Mouse (Mus musculus): ENCODE results near the gene Rsu1.
"Not testable (repeated sequence)": the region's sequence is repeated elsewhere in the genome, so short reads cannot be mapped to it uniquely, and the experiment has no call there.

The Rsu1 gene

DNA sequence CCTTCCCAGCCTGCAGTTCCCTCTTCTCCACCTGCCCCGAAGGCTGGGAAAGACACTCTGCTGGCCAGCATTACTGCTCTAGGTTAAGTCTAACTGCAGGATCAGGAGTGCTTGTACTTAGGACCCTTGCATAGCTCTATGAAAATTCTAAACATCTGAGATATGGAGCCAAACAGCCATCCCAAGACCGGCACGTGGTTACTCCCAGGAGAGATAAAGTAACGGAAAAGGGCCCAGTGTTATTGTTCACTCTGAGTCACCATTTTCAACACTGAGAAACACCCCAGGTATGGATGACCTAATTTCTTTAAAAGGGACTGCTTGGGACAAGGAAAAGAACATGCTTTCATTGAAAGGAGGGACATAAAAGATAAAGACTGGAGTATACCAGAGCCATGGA lies 45.2 kb downstream of the Rsu1 start:
- no peak for DNase-seq (ENCODE audit: low spot score in 2 of 2)

DNA sequence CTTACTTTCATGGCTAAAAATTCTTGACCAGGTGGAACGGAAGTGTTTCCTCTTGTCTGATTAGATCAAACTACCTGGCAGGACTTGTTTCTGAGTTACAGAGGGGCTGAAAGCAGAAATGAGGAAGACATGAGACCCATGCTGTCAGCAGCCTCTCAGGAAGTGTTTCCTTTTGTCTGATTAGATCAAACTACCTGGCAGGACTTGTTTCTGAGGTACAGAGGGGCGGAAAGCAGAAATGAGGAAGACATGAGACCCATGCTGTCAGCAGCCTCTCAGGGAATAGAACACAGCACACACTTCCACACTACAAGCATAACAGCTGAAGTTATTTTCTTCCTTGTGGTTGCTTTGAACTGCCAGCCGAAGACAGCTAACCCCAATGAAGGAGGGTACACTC lies 46.7 kb downstream of the Rsu1 start:
- DNase-seq (ENCODE audit: low spot score in 2 of 2), result no peak

DNA sequence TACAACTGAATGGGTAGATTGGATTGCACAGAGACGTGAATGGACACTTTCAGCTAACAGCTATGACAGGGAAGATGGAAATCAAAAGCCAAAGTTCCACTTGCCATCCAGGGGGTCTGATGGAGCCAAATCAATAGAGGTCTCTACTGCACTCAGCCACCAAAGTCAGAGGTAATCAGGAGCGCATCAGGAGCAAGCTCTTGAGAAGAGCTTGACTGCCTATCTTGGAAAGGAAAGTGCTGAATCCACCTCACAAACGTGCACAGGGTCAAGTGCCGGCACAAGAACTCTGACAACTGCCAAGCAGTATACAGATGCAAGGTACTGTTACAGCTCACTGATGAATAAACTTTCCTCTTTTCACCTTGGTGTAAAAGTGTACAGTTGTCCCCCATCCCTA lies 47.8 kb downstream of the Rsu1 start:
- DNase-seq (ENCODE audit: low spot score in 2 of 2), result no peak

DNA sequence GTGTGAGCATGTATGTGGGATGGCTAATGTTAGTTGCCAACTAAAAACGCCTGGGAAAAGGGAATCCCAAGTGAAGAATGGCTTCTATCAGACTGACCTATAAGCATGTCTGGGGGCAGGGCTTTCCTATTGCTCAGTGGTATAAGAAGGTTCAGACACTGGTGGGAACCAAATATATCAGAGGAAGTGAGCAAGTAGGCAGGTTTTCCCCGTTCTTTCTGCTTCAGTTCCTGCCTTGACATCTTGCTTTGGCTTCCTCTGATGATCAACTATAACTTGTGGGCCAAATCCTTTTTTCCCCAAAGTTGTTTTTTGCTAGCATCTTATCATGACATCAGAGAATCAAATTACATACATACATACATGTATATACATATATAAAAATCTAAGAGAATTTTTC lies 51.1 kb downstream of the Rsu1 start:
- DNase-seq (ENCODE audit: low spot score in 2 of 2), result no peak

DNA sequence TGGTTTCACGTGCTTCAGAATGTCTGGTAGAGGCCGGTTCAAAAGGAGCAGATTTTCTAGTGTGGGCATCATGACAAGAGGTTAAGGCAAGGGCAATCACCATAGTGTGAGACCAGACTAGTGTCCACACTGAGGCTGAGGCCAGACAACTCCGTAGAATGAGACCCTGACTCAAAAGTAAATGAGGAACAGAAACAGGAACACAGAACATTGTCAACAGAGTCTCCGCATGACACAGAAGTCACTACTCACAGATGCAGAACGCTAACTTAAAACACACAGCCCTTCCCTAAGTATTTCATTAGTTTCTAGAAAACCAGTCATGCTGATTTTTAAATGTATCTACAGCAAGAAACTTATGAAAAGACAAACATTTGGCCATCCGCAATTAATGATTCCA lies 53.1 kb downstream of the Rsu1 start:
- DNase-seq (ENCODE audit: low spot score in 2 of 2), result no peak

DNA sequence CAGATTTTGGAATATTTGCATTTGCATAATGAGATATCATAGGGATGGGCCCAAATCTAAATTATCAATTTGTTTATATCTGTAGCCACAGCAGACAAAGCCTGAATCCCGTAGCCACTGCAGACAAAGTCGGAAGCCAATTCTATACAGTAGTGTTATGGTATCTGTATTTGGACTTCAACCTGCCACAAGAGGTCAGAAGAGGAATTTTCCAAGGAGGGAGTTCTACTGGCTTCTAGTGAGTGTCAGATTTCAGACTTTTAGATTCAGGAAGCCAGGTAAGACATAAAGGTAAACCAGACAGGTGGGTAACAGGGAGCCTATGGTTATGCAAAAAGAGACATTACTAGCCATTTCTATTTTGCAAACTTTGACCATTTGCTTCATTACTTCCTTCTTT lies 64.4 kb downstream of the Rsu1 start:
- DNase-seq (ENCODE audit: low spot score in 2 of 2), result no peak

DNA sequence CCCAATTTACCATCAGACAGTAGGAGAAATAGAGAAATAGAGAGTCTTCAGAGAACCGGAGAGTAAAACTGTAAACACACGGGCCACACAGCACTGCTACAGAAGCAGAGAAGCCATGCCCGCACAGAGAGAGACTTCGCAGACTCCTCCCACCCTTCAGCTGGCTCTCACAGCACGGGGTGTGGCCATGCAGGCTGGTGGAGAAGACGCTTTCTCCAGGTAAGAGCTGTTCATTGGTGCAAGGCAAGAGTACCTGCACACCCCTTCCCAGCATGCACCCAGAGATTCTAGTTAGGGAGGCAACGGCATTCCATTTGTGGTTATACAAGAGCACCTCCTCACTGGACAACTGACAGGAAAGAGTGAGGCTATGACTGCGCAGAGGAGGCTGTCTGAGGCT lies 64.8 kb downstream of the Rsu1 start:
- no peak for DNase-seq (ENCODE audit: low spot score in 2 of 2)

DNA sequence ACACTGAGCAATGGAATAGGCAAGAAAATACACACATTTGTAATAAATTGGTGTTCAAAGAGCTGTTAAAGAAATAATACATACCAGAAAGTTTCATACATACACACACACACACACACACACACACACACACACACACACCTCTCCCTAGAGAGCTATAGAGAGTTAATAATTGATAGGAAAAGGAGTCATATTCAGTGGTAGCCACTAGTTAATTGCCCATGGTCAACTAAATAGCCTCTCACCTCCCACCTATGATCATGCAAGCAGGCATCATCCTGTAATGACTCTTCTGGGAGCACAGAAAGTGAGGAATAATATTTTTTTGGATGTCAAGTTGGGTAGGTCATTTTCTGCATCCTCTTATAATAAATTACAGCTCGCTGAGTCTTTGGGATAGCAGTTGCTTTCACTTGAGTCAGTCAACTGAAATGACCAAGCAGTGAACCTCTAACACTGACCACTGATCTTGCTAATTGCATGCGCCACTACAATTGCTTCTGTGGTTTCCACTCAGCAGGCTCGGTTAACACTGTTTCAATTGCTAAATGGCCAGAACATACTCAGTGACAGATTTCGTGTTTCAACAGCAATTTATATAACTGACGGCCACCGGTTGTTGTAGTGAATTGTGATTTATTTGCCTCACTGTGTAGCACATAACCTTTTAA lies 68.3 kb downstream of the Rsu1 start:
- DNase-seq (ENCODE audit: low spot score in 2 of 2), result no peak

DNA sequence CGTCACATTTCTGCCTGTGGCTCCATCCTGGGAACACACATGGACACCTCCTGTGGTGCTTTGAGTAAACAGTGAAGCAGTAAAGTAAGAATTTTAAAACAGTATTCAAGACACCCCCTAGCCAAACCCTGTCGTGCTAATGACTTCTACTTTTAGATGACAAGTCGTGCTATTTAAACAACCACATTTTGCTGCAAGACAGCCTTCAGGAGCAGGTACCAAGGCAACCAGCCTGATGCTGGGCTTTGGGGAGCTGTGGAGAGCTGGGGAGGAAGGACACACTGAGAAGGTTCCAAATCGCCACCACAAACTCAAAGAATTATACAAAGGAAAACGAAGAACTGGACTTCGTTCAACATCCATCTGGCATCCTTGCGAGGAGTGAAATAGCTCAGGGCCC lies 71.5 kb downstream of the Rsu1 start:
- peak; percentile 35 to 44 for DNase-seq (ENCODE audit: low spot score in 2 of 2)

DNA sequence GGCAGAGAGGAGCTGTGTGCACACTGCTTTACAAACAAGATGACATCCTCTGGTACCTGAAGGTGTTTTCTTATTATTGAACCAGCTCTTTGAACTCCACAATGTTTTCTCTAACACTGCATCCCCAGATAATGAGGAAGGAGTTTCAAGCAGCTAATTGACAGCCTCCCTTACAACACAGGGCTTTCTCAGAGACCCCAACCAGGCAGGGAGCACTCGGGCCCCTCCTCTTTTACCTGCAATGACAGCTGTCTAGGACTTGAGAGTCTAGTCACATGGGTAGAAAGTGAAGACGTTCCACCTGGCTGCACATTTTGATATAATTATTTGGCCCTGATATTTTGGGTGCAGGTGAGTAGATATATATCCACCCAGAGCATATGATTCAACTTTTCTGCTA lies 72.2 kb downstream of the Rsu1 start:
- DNase-seq (ENCODE audit: low spot score in 2 of 2), result no peak

DNA sequence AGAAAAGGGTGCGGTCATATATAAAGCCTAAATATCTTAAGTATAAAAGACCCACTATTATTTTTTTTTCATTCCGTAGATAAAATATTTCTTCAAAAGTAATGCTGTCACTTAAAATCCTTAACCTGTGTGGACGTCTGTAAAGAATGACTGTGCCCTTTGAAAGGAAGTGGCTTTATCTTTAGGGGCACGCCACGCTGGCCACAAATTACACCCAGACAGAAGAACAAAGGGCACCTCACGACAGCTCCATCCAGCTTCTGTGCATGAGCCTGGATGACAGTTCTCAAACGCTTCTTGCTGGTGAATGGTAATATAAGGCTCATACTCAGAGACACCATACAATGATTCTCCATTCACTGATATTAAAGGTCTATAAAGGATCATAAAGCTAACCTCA lies 75.7 kb downstream of the Rsu1 start:
- no peak for DNase-seq (ENCODE audit: low spot score in 2 of 2)

DNA sequence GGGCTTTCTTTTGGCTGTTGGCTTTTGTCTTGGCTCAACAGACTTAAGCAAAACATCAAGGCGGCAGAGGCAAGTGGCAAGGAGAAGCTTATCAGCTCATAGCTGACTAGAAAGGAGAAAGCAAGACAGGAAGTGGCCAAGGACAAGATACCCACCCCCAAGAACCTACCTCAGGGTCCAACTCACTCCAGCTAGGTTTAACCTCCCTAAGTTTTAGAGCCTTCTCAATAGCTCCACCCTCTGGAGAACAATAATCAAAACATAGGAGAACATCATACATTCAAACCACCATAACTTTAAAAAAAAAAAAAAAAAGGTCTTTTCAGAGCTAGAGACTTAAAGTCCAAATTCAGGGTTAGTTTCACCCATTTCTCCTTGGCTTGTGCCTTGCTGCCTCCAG lies 79.1 kb downstream of the Rsu1 start:
- DNase-seq (ENCODE audit: low spot score in 2 of 2), result no peak

DNA sequence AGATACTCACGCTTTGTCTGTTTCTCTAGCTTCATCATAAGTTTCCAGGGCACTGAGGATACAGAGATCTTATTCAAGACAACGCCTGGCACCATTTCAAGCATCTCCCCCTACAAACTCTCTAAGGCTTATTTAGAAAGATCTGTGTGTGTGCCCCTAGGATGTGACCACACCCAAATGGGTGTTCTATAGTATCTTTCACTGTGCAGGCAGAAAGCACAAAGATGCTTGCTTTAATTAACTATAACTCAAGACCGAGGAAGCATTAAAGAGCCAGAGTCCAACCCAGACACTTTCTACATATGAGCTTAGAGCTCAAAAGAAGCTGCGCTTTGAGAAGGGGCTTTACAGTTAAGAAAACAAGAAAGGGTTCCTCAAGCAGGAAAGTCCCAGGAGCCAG lies 80.4 kb downstream of the Rsu1 start:
- DNase-seq (ENCODE audit: low spot score in 2 of 2), result no peak

DNA sequence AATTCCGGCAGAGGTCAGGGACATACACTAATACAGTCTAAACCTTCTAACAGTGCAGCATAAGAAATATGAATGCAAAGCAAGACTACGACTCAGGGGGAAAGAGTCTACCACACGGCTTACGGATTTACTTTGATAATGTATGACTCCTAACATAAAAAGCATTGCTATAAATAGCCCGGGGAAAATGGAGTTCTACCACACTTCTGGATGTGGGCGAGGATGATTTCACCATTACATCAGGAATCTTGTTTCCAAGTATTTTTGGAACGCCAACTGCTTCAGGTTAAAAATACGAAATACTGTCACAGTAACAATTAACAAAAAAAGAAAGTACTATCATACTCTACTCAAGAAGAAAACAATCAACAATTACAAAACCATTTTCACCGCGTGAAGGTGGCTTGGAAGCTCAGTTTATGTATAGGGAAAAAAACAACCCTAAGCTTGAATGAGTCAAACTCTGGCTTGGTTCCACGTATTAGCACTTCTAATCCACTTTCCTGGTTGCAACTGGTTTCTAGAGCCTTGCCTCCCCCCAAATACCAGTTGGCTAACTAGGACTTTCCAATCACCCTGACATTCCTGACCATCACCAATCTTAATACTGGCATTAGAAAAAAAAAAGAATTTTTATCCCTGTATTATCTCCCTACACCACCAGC lies 82.3 kb downstream of the Rsu1 start:
- peak; percentile 60 to 61 for DNase-seq (ENCODE audit: low spot score in 2 of 2)

DNA sequence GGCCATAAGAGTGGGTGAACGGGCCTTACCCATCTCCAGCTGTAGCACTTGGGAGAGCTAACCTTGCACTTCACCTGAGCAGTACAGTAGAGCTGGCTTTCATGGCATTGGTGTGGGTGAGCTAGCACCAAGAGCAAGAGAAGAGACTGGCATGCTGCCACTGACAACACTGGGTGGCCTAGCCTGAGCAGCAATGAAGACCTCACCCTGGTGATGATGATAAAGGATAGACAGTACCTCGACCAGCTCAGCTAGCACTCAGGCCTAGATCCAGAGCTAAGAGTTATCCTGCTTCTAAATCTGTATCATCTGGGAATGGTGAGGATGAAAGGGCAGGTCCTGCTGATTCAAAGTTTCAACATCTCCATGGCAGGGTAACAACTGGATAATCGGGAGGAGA lies 88.1 kb downstream of the Rsu1 start:
- DNase-seq (ENCODE audit: low spot score in 2 of 2), result no peak

DNA sequence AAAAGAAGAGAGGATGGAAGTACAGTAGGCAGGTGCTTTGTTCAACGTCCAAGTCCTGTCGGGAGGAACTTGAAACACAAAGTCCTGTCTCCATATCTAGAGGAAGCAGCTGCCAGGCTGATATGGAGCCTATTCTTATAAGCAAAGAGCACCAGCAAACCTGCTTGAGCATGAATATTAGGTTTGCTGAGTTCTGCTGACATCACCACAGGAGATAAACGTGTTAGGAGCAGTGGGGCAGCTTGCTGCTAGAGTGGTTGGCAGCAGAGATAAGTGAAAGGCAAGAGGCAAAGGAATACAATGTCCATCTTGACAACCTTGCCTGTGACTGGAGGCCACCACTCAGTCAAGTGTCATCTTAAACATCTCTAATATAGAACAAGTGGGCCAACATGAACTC lies 89.3 kb downstream of the Rsu1 start:
- DNase-seq (ENCODE audit: low spot score in 2 of 2), result not testable (repeated sequence)

DNA sequence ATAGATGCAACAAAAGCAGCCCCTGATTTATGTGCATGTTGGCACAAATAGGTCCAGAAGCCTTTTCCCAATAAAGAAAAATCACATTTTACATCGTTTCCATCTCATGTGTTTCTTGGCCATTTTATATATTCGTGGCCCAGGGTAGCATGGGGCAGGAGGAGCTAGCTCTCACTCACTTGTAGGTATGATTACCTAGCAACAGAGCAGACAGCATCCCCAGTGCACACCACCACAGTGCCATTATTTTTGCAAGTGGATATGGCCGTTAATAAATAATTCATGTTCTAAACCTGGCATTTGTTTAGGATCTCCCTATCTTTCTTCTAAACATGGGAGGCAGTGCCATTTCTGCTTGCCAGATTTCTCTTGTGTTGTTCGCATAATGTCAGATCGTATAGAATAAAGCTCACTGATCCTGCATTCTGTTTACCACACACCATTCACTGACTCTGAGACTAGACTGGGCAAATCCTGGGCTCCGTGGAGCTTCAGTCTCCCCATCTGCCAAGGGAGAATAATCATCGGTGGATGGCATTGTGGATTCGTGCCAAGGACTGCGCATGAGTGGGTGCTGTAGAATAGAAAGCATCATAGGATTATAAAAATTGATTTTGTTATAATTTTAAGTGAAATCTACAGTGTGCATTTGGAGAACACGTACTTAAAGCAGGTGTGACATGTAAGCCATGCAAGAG lies 93.4 kb downstream of the Rsu1 start:
- peak in 1 of 2 experiments; percentile 61 for DNase-seq (ENCODE audit: low spot score in 2 of 2)

DNA sequence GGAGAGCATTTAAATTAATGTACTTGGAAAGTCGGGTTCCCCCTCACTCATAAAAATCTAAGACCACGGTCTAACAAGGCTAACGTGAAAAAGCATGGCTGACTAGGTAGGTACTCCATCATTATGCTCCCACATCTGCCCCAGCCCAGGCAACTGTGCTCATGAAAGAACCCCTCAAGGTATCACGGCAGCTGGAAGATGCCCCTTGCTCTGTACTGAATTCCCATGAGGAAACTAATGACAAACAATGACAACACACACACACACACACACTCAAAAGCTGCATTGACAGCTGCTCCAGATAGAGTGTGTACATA lies 95.0 kb downstream of the Rsu1 start:
- DNase-seq (ENCODE audit: low spot score in 2 of 2), result no peak

DNA sequence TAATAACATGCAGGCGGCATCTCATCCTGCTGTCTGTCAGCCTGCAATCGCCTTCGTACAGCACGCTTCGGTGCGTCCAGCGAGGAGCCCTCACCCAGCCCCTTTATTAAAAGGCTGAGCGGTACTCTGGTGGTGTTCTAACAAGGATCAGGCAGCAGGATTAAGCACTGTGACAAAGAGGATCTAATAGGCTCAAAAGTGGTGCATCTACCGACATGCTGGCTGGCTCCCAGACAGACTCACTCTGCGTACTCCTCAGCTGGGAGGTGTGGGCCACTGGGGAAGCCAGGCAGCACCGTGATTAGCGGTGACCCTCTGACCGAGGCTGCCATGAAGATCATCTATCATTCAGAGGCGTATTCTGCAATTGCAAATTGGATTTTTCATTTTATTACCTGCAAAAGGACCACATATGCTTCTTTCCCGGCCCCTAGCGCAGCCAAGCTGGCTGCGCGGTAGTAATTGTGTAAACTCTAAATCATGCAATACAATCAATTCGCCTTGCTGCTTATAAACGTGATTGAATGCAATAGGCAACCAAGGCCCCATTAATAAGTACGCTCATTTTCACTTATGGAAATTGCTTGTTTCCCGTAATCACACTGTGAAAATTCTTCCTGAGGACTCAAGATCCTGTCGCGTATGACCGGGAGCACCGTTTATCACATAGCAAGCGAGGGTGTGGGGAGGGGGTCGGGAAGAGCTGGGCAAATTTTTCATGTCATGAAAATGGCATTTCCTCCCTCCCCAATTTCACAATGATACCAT lies 95.5 kb downstream of the Rsu1 start:
- DNase-seq (ENCODE audit: low spot score in 2 of 2), result no peak

DNA sequence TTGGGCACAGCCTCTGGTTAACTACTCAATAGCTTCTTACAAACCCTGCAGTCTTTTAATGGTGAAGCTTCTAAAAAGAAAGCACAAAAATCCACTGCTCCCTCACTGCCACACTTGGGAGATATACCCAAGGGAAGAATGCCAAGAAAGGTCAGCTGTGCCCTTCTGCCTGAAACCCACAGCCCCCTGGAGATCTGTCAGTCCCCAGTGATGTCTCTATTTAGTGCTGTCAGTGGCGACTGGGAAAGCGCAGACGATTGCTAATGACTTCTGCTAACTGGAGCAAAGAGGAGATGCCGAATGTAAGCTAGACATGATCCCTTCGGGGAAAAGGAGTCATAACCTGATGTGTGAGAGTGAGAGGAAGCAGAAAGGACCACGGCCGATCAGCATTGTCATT lies 96.8 kb downstream of the Rsu1 start:
- no peak for DNase-seq (ENCODE audit: low spot score in 2 of 2)

DNA sequence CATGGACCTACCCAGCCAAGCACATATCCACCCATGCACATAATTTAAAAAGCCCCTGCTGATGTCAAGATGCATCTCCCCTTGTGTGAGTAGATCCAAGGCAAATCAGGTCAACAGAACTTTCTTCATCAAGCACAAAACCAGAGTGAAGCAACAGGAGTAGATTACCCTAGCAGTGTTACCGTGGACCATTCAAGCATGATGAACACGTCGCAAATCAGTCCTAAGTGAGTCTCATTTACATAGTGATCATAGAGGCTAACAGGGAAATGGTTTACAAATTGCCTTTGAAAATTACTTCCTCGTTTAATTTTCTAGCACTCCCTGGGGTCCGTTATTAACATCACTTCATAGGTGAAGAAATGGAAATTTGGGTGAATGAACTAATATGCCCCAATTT lies 100.6 kb downstream of the Rsu1 start:
- no peak for DNase-seq (ENCODE audit: low spot score in 2 of 2)

DNA sequence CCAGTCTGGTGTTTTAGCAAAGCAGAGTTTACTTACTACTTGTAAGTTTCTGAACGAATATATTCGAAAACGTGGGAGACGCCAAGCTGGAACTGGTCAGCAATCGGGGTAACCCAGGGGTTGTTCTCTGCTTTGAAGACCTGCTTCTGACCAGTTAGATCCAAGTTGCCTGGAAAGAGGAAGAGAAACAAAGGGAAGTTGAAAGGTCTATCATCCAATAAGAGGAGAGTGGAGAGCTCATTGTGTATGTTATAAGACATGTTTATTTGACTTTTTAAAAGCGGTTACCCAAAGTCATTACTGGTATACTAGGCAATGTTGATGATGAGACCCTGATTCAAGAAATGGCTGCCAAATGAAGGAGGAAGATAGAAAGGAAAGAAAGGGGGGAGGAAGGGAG lies 101.3 kb downstream of the Rsu1 start:
- no peak for DNase-seq (ENCODE audit: low spot score in 2 of 2)

All from left cerebral cortex, adult 9 months (tissue).